Mouse (Mus musculus) neural tube, embryonic 10.5 days (tissue): ENCODE measurements around the gene Serpinh1.

Experiments
- DNase-seq: peaks from one replicate; pipeline ENCODE4 v3.0.0-alpha.2; 2017; ENCODE audit warnings: low spot score; ENCODE audit errors: extremely low spot score

The Serpinh1 gene

GRCm38 (mm10) chr7:99326128-99326527, 26.9 kb downstream of the Serpinh1 start:
- no peak for DNase-seq

GRCm38 (mm10) chr7:99324810-99325209, 28.2 kb downstream of the Serpinh1 start:
- DNase-seq, result peak; percentile 43

- DNase-seq, result no peak
These were observed 29.7 kb downstream of the Serpinh1 start for GRCm38 (mm10) chr7:99323321-99323700.

DNA sequence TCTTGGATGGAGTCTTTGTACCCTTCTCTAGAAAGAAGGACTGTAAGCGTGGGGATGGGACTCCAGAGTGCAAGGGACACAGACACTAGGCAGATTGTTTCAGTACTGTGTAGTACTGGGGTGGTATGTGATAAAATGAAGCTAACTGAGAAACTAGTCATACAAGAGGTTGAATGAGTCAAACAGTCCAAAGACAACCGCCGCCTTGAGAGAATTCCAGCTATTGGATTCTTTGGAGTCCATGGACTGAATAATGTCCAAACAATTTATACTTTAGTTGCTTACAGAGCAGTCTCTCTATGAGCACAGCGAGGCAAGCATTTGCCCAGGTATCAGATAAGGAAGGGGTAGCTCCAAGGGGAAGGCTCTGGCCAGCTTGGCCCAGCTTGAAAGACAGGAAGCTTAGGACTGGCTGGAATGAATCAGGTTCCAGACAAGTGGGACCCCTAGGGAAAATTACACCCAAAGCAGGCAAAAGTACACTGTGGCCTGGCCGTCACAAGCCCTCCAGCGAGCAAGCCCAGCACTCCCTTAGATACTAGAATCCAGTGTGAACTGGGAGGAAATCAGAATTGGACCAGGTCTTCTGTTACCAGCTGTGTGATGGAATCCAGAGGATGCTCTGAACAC, 30.2 kb downstream of the Serpinh1 start:
- DNase-seq, result no peak

DNA sequence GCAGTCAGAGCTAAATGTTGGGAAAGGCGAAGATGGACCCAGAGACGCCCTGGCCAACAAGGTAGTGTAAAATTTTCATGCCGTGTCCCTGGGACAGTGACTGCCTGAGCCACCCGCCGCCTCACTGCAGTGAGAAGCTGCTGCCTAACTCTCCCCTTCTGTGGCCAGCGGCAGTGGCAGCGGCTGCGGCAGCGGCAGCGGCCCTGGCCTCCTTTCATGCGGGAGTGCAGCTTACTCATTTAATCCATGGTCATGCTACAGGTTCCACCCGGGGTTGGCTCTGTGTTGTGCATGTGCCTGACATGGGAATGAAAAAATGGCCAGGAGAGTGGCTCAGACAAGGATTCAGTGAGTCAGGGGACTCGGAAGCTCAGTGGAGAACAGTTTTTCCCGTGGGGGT, 32.5 kb downstream of the Serpinh1 start:
- no peak for DNase-seq

DNA sequence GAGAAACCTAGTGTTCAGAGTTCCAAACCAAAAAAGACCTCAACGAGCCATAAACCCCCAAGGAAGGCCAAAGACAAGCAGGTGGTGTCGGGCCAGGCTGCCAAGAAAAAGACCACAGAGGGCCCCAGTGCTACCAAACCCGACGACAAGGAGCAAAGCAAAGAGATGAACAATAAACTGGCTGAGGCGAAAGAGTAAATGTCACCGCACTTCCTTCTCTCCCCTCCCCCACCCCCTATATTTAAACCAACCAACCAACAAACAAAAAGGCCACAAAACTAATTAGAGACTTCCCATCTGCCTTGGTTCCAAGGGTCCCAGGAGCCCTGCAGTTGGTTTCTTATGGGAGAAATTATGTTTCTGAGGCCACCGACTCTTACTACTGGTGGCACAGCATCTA, 35.6 kb downstream of the Serpinh1 start:
- no peak for DNase-seq

- no peak for DNase-seq
These were observed 36.8 kb downstream of the Serpinh1 start for GRCm38 (mm10) chr7:99316207-99316606.

- DNase-seq, result no peak
These were observed 38.5 kb downstream of the Serpinh1 start for GRCm38 (mm10) chr7:99314565-99314964.

- no peak for DNase-seq
These were observed 39.8 kb downstream of the Serpinh1 start for GRCm38 (mm10) chr7:99313253-99313652.

GRCm38 (mm10) chr7:99312671-99313143, 40.3 kb downstream of the Serpinh1 start:
- peak; percentile 43 for DNase-seq

DNA sequence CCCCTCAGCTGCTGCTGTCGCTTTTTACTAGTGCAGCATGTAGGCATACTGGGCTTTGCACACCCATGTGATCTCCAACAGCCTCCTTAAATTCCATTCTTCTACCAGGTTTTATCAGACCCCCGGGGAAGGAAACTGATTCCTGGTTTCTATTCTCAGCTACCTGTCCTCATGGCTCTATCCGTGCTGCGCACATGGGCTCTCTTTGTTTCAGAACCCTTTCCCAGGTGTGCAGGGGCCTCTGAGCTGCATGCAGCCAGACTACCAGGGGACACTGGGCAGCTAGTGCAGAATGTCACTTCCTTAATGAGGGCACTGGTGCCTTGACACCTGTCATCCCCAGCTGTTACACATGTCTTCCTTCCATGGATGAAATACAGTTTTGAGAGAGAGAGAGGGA, 41.0 kb downstream of the Serpinh1 start:
- no peak for DNase-seq

GRCm38 (mm10) chr7:99311433-99311832, 41.6 kb downstream of the Serpinh1 start:
- DNase-seq, result no peak

DNA sequence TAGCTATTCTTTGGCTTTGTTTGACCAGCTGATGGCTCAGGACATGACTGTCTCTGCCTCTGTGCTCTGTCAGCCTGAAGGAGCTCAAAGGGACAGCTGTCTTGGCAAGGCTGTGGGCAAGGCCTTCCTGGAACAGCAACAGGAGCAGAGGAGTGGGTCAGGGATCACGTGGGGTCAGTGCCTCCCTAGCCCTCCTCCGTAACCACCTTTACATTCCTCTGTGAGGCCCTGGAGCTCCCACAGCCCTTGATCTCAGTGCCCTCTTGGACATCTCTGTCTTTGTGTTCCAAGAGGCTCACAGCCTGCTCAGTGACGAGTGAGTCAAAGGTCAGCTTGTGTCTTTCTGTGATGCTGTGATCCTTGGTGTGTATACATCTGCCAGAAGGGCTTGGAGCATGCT, 46.4 kb downstream of the Serpinh1 start:
- peak; percentile 41 for DNase-seq

DNA sequence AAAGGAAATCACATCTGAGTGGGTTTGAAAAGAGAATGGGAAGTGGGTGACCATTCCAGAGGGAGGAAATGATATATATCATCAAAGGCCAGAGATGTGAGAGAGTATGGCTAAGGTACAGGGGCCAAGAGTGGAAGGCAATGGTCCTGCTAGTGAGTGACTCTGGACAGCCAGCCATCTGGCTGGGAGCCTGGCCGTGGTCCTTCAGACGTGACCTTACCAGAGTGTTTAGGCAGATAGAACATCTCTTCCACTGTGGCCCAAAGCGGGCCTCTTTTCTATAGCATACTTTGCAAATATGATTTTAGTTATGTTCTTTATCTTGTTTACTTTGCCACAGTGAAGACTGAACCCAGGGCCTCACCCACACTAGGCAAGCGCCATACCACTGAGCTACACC, 47.4 kb downstream of the Serpinh1 start:
- DNase-seq, result no peak

DNA sequence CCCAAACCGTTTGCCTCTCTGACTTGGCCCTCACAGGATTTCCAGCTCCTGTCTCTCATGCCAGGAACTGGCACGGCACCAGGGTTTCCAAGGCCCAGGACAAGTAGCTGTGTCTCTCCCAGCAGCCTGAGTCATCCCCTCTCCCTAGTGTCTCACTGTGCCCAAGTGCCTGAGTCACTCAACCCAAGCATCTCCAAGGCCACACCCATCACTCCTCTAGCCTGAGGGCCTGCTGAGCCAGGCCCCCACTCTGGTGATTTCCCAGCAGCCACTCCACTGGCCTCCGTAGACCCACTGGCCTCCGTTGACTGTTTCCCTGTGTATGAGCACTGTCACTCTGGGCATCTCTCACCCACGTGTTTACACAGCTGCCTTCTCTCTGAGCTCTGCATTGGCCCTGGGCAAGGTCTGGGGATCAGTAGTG, 48.1 kb downstream of the Serpinh1 start:
- no peak for DNase-seq

GRCm38 (mm10) chr7:99304029-99304428, 49.0 kb downstream of the Serpinh1 start:
- no peak for DNase-seq

DNA sequence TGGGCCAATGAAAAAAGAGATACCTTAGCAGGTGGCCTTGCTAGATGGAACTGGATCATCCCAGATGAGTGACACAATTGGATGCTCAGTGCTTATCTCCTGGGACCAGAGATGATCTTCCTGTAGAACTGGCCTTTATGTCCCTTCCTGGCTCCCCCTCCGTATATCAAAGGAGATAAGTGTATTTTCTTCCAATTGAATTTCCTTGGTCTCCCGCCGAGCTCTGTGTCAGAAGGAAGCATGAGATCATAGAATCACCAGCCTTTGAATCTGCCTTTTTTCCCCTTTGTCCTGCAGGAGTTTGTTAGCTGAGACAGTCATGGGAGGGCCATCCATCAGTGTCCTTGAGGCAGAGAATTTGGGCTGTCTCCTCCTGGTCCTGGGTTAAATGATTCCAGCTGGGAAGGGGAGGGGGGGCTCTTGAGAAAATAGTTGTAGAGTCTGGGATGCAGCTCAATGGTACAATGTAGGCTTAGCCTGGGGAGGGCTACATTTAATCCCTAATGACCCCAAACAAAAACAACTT, 52.3 kb downstream of the Serpinh1 start:
- DNase-seq, result peak; percentile 56
